Mouse (Mus musculus) cerebellum, adult 2 months (tissue): ENCODE data around the gene 4930519P11Rik. TPM values are rescaled to one million over a fixed set of nuclear protein-coding genes. Genes with fewer than 3 reads are reported as not detected.

Experiments used
- DNase-seq, 2 experiments: peaks; one replicate each; pipeline ENCODE4 v3.0.0; 2021
- H3K27ac ChIP-seq: fragments of 200-500 bp; 2 replicates; pipeline ENCODE4 v1.5.1; 2012; ENCODE audit warnings: low read length, control low read depth, inconsistent platforms; ENCODE audit not compliant: insufficient read depth
- H3K27me3 ChIP-seq: fragments of 200-500 bp; 2 replicates; pipeline ENCODE4 v1.6.1; 2012; ENCODE audit warnings: inconsistent platforms, mild to moderate bottlenecking, low read length, moderate library complexity; ENCODE audit not compliant: control insufficient read depth, insufficient read depth
- H3K4me1 ChIP-seq: fragments of 200-500 bp; 2 replicates; pipeline ENCODE4 v1.6.1; 2011; ENCODE audit warnings: low read length; ENCODE audit not compliant: control insufficient read depth, insufficient read depth
- H3K4me3 ChIP-seq: fragments of 200-500 bp; replicated peaks from 2 replicates; pipeline ENCODE3; 2011; ENCODE audit warnings: mild to moderate bottlenecking, low read depth, low read length, control low read depth; ENCODE audit not compliant: insufficient read depth
- CTCF ChIP-seq: fragments of 200-500 bp; IDR thresholded peaks from 2 replicates; pipeline ENCODE4 v1.5.1; 2011; ENCODE audit warnings: low read depth, mild to moderate bottlenecking, control low read depth, low read length, moderate library complexity, borderline replicate concordance; ENCODE audit not compliant: insufficient read depth
- POLR2A ChIP-seq: fragments of 200-500 bp; IDR thresholded peaks from 2 replicates; pipeline ENCODE4 v1.6.1; 2011; ENCODE audit warnings: low read length, control low read depth, borderline replicate concordance; ENCODE audit not compliant: insufficient read depth
- WGBS: fragments of 180-500 bp; shearing (Covaris S2); methylation state at CpG from one replicate; pipeline ENCODE4 v1.1.7; 2018; 5-methylcytosine and 5-hydroxymethylcytosine counted together
- polyA plus RNA-seq: library from polyadenylated mRNA; depleted of rRNA; stranded (reverse); fragments of >200 nt; gene quantifications from 2 replicates; pipeline ENCODE4 v1.2.3, GENCODE M21; 2012; rRNA removed

Gene 4930519P11Rik
- polyA plus RNA-seq, result not detected in 2 replicates

- Histone ChIP-seq H3K4me1 (peaks cover 6% of the 10 kb centered on the region; the same call in 1 of the 2 replicates), H3K4me3 (peak within 1 kb of the TSS; percentile 66), H3K27ac (peak within 1 kb of the TSS; percentile 88), H3K27me3 (no peaks in the 10 kb centered on the region)
- under 1% methylated on average over 96 of the region's 98 CpGs for WGBS
- TF ChIP-seq CTCF (peak; percentile 56; the same call in 1 of the 2 replicates), POLR2A (peak; percentile 22; the same call in 1 of the 2 replicates)
- DNase-seq, result peak; percentile 86 to 89
Measured at GRCm38 (mm10) chr2:154613118-154614115, at the start of gene 4930519P11Rik, which contains the start of gene Zfp341. TSS of gene 4930519P11Rik (minus strand) at chr2:154613437. TSS of gene Zfp341 (plus strand) at chr2:154613297.

GRCm38 (mm10) chr2:154659531-154660074 is 46.4 kb upstream of the 4930519P11Rik start:
- DNase-seq, result no peak
- H3K27me3 ChIP-seq, result no peaks in the 10 kb centered on the region
- TF ChIP-seq CTCF (no peak), POLR2A (no peak)
- peaks cover 13% of the 10 kb centered on the region; the same call in 1 of the 2 replicates for H3K4me1 ChIP-seq
- no peak overlapping the region for H3K27ac ChIP-seq
- H3K4me3 ChIP-seq, result no peak overlapping the region
- WGBS, result 70% methylated on average over 4 of the region's 5 CpGs

GRCm38 (mm10) chr2:154659070-154659469 is 45.8 kb upstream of the 4930519P11Rik start:
- 77% methylated on average over 4 of the region's 4 CpGs for WGBS
- Histone ChIP-seq H3K4me3 (peak overlapping the region; percentile 11), H3K27ac (no peak overlapping the region)

GRCm38 (mm10) chr2:154657486-154658237 is 44.4 kb upstream of the 4930519P11Rik start:
- DNase-seq, result no peak
- Histone ChIP-seq H3K4me1 (peaks cover 13% of the 10 kb centered on the region; the same call in 1 of the 2 replicates), H3K27me3 (no peaks in the 10 kb centered on the region), H3K4me3 (peak overlapping the region; percentile 98), H3K27ac (peak overlapping the region; percentile 56; the same call in 1 of the 2 replicates)
- 6% methylated on average over 12 of the region's 12 CpGs for WGBS
- no peak for TF ChIP-seq POLR2A
- no peak for TF ChIP-seq CTCF

More at GRCm38 (mm10) chr2:154659070-154659469, 45.8 kb upstream of the 4930519P11Rik start:
- DNase-seq, result no peak
- TF ChIP-seq POLR2A (no peak), CTCF (no peak)
- H3K4me1 ChIP-seq, result peaks cover 13% of the 10 kb centered on the region; the same call in 1 of the 2 replicates
- no peaks in the 10 kb centered on the region for H3K27me3 ChIP-seq

DNA sequence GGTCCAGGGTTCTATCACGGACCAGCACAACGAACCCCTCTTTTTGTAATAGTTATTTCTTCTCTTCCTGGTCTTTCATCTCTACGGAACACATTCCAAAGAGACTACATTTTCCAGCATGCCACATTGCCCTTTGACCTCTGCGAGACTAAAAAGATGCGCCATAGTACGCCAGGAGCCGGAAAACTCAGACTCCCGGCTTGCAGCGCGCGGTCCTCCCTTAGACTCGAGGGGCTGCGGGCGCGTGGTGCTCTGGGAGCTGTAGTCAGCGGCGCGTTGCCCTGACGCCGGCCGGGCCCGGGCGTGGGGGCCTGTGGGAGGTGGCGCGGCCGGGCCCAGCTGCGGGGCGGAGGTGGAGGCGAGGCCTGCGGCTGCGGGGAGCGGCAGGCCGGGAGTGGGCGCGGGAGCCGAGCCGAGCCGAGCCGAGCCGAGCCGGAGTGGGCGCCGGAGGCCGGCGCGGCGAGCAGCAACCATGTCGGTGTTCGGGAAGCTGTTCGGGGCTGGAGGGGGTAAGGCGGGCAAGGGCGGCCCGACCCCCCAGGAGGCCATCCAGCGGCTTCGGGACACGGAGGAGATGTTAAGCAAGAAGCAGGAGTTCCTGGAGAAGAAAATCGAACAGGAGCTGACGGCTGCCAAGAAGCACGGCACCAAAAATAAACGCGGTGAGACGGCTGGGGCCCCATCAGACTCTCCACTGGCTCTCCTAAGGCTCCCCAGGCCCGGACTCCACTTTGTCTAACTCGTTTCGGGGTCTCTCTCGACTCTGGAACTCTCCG is 43.7 kb upstream of the 4930519P11Rik start:
- WGBS, result under 1% methylated on average over 67 of the region's 67 CpGs
- Histone ChIP-seq H3K27ac (peak overlapping the region; percentile 56), H3K27me3 (no peaks in the 10 kb centered on the region), H3K4me1 (peaks cover 13% of the 10 kb centered on the region; the same call in 1 of the 2 replicates), H3K4me3 (peak overlapping the region; percentile 98)
- peak; percentile 96 to 98 for DNase-seq
- TF ChIP-seq POLR2A, result peak; percentile 36; the same call in 1 of the 2 replicates
- no peak for TF ChIP-seq CTCF

DNA sequence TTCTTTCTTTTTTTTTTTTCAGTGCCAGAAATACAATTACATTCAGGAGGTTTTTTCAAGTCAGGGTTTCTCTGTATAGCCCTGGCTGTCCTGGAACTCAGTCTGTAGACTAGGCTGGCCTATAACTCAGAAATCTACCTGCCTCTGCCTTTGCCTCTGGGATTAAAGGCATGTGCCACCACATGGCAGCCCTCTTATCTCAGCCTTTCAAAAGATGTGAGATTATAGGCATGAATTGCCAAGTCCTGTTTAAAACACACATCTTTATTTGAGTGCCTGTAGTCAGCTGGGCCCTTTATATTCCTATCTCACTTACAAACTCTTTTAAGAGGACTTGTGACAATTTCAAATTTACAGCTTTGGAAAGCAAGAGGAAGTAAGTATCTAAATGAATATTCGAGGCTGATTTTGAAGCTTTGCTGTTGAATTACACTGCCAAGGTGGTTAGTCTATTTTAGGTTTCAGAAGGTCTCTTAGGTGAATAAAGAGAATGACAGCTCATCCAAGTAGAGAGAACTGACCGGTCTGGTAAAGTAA is 42.7 kb upstream of the 4930519P11Rik start:
- H3K27me3 ChIP-seq, result no peaks in the 10 kb centered on the region
- peaks cover 13% of the 10 kb centered on the region; the same call in 1 of the 2 replicates for H3K4me1 ChIP-seq
- 80% methylated on average over 2 of the region's 2 CpGs for WGBS
- no peak overlapping the region for H3K27ac ChIP-seq
- DNase-seq, result no peak
- H3K4me3 ChIP-seq, result no peak overlapping the region
- no peak for TF ChIP-seq CTCF
- TF ChIP-seq POLR2A, result no peak

- 95% methylated on average over 12 of the region's 12 CpGs for WGBS
- TF ChIP-seq CTCF, result no peak
- TF ChIP-seq POLR2A, result no peak
- no peaks in the 10 kb centered on the region for H3K27me3 ChIP-seq
- no peak for DNase-seq
- peaks cover 8% of the 10 kb centered on the region; the same call in 1 of the 2 replicates for H3K4me1 ChIP-seq
- H3K27ac ChIP-seq, result no peak overlapping the region
- H3K4me3 ChIP-seq, result no peak overlapping the region
Measured at GRCm38 (mm10) chr2:154654976-154655375, 41.7 kb upstream of the 4930519P11Rik start.
